Mouse (Mus musculus) stomach, embryonic 15.5 days (tissue): Measurements from ENCODE around the gene Birc3. TPM values are rescaled to one million over a fixed set of nuclear protein-coding genes. Genes with fewer than 3 reads are reported as not detected.
A peak's percentile ranks its signal among the peaks of the same experiment; 100 is the strongest.
"Not testable (repeated sequence)": the region's sequence is repeated elsewhere in the genome, so short reads cannot be mapped to it uniquely, and the experiment has no call there.

Source experiments
- ATAC-seq: fragments of 200-750 bp; cut with Nextera tagmentation; 2 replicates; pipeline ENCODE4 v1.8.0; 2017; ENCODE audit warnings: low read depth, moderate number of reproducible peaks, moderate TSS enrichment; ENCODE audit not compliant: insufficient read depth, low FRiP score
- H3K27ac ChIP-seq: fragments of 300-500 bp; sonication (generic); 2 replicates; pipeline ENCODE4 v1.5.1; 2015; ENCODE audit warnings: mild to moderate bottlenecking, inconsistent platforms
- H3K27me3 ChIP-seq: fragments of 300-500 bp; sonication (generic); replicated peaks from 2 replicates; pipeline ENCODE4 v1.6.1; 2015; ENCODE audit warnings: inconsistent platforms
- H3K36me3 ChIP-seq: fragments of 300-500 bp; sonication (generic); 2 replicates; pipeline ENCODE4 v1.6.1; 2015; ENCODE audit warnings: inconsistent platforms
- H3K4me1 ChIP-seq: fragments of 300-500 bp; sonication (generic); 2 replicates; pipeline ENCODE4 v1.6.1; 2015; ENCODE audit warnings: inconsistent platforms
- H3K4me2 ChIP-seq: fragments of 300-500 bp; sonication (generic); 2 replicates; pipeline ENCODE4 v1.6.1; 2015; ENCODE audit warnings: mild to moderate bottlenecking, inconsistent platforms
- H3K4me3 ChIP-seq: fragments of 300-500 bp; sonication (generic); replicated peaks from 2 replicates; pipeline ENCODE4 v1.5.1; 2015; ENCODE audit warnings: inconsistent platforms
- H3K9ac ChIP-seq: fragments of 300-500 bp; sonication (generic); 2 replicates; pipeline ENCODE4 v1.6.1; 2015; ENCODE audit warnings: inconsistent platforms
- H3K9me3 ChIP-seq: fragments of 300-500 bp; sonication (generic); 2 replicates; pipeline ENCODE4 v1.6.1; 2016; ENCODE audit warnings: inconsistent platforms
- WGBS: fragments of 180-500 bp; shearing (Covaris S2); methylation state at CpG from one replicate; pipeline ENCODE4 v1.1.7; 2015; 5-methylcytosine and 5-hydroxymethylcytosine counted together
- polyA plus RNA-seq: library from polyadenylated mRNA; unstranded; fragments of >200 nt; fragmentation: Nextera tagmentation; extraction: Ambion mirVana; gene quantifications from 2 replicates; pipeline ENCODE4 v1.2.1, GENCODE M21; 2015

Gene Birc3
- polyA plus RNA-seq, 1 experiment from 2014 or later: 9.6 TPM

DNA sequence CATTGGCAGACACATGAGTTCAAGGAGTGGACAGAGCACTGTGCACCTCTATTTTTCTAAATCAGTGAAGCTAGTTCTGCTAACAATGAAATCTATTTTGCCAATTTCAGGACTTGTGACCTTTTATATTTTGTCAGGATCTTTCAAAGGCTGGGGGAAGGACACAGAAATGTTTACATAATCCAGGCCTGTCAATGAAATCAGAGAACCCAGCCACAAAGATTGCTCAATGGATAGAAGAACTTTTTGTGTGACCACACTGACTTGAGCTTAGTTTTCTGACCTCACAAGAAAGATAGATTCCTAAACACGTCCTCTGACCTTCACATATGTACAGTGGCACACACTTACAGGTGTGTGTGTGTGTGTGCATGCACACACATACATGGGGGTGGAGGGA lies 18.2 kb upstream of the Birc3 start:
- ATAC-seq: no peak
- no peak overlapping the region for H3K4me2 ChIP-seq
- WGBS: 63% methylated on average over 1 of the region's 1 CpGs
- H3K9ac ChIP-seq: no peak overlapping the region
- H3K4me1 ChIP-seq: no peaks in the 10 kb centered on the region
- H3K9me3 ChIP-seq: no peaks in the 10 kb centered on the region
- no peaks in the 10 kb centered on the region for H3K36me3 ChIP-seq
- no peaks in the 10 kb centered on the region for H3K27me3 ChIP-seq
- no peak overlapping the region for H3K4me3 ChIP-seq
- H3K27ac ChIP-seq: no peak overlapping the region

DNA sequence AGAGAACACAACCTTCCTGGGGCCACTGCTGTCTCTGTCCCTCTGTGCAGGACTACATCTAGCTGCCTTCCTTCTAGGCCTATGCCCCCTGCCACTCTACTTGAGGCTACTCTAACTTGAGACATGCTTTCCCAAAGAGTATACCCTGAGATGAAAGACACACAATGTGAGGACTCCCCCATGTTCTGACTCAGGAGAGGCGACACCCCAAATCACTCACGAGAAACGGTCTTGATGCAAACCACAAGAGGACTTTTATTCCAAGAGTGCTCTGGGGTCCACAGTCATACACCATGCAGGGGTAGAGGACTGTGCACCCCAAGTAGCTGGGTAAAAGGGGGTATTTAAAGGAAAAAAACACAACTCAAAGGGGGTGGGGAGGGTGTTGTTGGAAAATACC lies 11.4 kb upstream of the Birc3 start:
- Histone ChIP-seq H3K9me3 (no peaks in the 10 kb centered on the region), H3K27ac (no peak overlapping the region), H3K9ac (no peak overlapping the region), H3K27me3 (no peaks in the 10 kb centered on the region), H3K36me3 (no peaks in the 10 kb centered on the region), H3K4me3 (no peak overlapping the region), H3K4me1 (no peaks in the 10 kb centered on the region), H3K4me2 (no peak overlapping the region)
- no peak for ATAC-seq
- WGBS: 97% methylated on average over 3 of the region's 3 CpGs

DNA sequence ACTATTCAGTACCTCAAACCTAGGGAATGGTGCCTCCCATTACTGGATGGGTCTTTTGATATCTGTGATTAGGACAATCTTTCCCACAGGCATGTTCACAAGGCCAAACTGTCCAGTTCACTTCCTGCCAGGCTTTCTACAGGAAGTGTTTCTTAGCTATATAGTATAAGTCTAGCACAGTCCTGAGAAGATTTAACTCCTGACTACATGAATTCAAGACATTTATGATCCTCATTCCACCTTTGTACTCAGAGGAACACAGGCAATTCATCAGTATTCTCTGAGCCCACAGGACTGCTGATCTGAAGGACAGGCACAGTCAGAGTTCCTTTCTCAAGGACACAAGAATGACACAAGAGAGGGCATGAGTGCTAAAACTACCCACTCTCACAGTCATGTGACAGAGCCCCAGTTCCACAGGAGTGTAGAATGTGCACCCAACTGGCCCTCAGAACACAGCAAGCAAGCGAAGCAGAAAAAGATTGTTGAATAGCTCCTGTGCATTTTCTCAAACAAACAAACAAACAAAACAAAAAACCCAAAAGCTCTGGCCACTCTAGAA lies 9.4 kb upstream of the Birc3 start:
- H3K27ac ChIP-seq: no peak overlapping the region
- no peak overlapping the region for H3K4me2 ChIP-seq
- ATAC-seq: no peak
- H3K9me3 ChIP-seq: no peaks in the 10 kb centered on the region
- 84% methylated on average over 1 of the region's 1 CpGs for WGBS
- no peaks in the 10 kb centered on the region for H3K36me3 ChIP-seq
- no peak overlapping the region for H3K4me3 ChIP-seq
- no peak overlapping the region for H3K9ac ChIP-seq
- H3K4me1 ChIP-seq: no peaks in the 10 kb centered on the region
- no peaks in the 10 kb centered on the region for H3K27me3 ChIP-seq

DNA sequence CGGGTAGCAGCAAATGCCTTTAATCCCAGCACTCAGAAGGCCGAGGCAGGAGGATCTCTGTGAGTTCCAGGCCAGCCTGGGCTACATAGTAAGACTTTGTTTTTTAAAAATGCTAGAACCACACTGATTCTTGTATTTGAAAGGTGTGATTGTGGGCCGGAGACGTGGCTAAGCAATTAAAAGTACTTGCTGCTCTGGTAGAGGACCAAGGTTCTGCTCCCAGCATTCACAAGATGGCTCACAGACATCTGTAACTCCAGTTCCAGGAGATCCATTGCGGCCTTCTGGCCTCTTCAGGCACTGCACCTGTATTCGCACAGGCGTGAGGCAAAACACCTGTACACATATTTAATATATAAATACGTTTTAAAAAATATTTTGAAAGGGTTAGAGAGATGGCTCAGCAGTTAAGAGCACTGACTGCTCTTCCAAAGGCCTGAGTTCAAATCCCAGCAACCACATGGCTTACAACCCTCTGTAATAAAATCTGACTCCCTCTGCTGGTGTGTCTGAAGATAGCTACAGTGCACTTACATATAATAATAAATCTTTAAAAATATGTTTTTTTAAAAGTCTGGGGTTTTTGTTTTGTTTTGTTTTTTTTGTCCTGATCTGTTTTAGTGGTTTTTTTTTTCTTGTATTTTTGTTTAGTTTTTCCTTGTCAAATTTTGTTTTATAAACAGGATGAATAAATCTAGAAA lies 675 bp upstream of the Birc3 start:
- Histone ChIP-seq H3K9ac (no peak overlapping the region), H3K36me3 (no peaks in the 10 kb centered on the region), H3K4me3 (no peak overlapping the region), H3K27ac (no peak overlapping the region), H3K27me3 (no peaks in the 10 kb centered on the region), H3K9me3 (no peaks in the 10 kb centered on the region), H3K4me1 (no peaks in the 10 kb centered on the region; the same call in 1 of the 2 replicates), H3K4me2 (peak overlapping the region; percentile 86; the same call in 1 of the 2 replicates)
- ATAC-seq: no peak
- WGBS: 92% methylated on average over 8 of the region's 8 CpGs

DNA sequence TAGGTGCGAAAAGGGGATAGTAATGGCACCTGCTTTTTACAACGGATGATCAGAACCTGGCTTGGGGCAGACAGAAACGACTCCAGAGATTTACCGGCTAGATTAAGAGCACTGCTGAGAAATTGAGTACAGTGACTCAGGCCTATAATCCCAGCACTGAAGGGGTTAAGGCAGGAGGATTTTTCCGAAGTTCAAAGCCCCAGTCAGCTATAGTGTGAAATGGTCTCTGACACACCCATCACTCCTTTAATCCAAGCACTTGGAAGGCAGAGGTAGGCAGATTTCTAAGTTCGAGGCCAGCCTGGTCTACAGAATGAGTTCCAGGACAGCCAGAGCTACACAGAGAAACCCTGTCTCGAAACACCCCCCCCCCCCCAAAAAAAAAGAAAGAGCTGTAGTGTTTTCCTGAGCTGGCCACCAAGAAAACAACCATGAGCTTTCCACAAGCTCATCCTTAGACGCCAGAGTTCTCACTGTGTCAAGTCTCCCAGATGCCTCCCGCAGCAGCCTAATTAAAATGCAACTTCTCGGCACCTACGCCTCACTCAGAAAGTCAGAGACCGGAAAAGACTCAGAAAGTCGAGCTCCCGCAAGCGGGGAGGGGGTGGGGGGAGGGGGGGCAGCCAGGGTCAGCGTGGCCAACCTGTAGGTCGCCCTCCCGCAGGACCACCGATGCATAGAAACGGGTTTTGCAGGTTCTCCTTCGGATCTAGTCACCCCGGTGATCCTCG lies 777 bp downstream of the Birc3 start:
- Histone ChIP-seq H3K27ac (peak overlapping the region; percentile 80), H3K27me3 (no peaks in the 10 kb centered on the region), H3K4me3 (peak overlapping the region; percentile 62), H3K4me2 (peak overlapping the region; percentile 86), H3K9me3 (no peaks in the 10 kb centered on the region), H3K4me1 (no peaks in the 10 kb centered on the region; the same call in 1 of the 2 replicates), H3K9ac (peak overlapping the region; percentile 58; the same call in 1 of the 2 replicates), H3K36me3 (peaks cover 4% of the 10 kb centered on the region; the same call in 1 of the 2 replicates)
- 0 out of 2 replicates have a peak, but pooled peaks have one; percentile 2 for ATAC-seq
- WGBS: 17% methylated on average over 22 of the region's 23 CpGs

DNA sequence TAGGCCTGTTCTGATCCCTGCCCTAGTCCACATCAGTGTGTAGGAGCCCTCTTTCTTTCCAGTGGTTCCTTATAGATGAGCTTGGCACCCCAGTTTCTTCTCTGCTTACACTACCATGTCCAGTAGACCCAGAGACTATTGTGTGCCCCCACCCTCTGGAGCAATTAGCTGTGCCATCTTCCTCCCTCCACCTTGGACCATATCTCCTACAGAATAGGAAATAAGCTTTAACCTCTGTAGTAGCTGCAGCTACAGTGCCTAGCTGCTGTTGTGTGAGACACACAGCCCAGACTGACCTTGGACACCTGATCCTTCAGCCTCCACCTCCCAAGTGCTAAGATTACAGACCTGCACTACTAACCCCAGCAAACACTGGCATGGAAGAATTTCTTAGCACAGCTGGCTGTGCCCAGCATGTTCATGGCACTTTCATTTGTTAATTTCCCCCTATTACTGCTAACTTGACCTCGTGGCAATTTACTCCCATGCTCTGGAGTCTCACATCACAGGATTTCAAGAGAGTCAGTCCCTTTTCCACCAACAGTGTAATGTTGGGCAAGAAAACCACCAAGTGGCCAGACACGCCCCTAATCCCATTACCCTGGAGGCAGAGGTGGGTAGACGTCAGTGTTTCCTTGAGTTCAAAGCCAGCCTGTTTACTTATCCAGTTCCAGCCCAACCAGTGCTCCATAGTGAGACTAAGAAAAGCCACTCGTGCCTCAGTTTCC lies 1.5 kb downstream of the Birc3 start:
- Histone ChIP-seq H3K9ac (no peak overlapping the region), H3K27me3 (no peaks in the 10 kb centered on the region), H3K9me3 (no peaks in the 10 kb centered on the region), H3K4me3 (peak overlapping the region; percentile 62), H3K27ac (peak overlapping the region; percentile 14; the same call in 1 of the 2 replicates), H3K36me3 (peaks cover 5% of the 10 kb centered on the region; the same call in 1 of the 2 replicates), H3K4me2 (peak overlapping the region; percentile 86), H3K4me1 (no peaks in the 10 kb centered on the region; the same call in 1 of the 2 replicates)
- 59% methylated on average over 4 of the region's 4 CpGs for WGBS
- no peak for ATAC-seq

DNA sequence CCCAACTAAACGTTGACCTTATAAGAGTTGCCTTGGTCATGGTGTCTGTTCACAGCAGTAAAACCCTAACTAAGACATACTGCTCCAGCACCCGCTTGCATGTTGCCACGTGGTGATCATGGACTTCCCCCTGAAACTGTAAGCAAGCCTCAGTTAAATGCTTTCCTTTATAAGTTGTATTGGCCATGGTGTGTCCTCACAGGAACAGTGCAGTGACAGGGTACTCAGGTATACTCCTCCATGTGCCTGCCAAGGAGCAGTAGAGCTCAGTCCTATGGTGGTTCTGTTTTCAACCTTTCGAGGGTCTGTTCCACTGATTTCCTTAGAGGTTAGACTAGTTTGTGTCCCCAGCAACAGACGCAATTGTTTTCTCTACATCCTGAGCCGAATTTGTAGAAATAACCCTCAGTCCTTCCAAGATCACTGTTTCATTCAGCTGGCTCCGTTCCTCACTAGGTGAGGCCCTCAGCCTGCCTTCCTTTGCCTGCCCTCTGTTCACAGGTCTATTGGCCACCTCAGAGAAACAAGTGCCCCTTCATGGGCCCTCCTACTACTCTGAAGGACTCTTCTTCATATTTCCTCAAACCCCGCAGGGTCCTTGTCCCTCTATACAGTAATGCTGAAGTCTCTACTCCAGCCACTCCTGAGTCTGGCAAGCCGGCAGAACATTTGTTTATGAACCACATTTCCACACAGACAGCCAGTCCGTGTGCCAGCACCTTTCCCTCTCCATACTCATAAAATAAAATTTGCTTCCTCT lies 2.2 kb downstream of the Birc3 start:
- Histone ChIP-seq H3K4me2 (peak overlapping the region; percentile 10; the same call in 1 of the 2 replicates), H3K9me3 (no peaks in the 10 kb centered on the region), H3K27me3 (no peaks in the 10 kb centered on the region), H3K27ac (no peak overlapping the region), H3K4me1 (no peaks in the 10 kb centered on the region; the same call in 1 of the 2 replicates), H3K9ac (no peak overlapping the region), H3K36me3 (peaks cover 5% of the 10 kb centered on the region; the same call in 1 of the 2 replicates), H3K4me3 (no peak overlapping the region)
- no peak for ATAC-seq
- WGBS: 84% methylated on average over 10 of the region's 10 CpGs

DNA sequence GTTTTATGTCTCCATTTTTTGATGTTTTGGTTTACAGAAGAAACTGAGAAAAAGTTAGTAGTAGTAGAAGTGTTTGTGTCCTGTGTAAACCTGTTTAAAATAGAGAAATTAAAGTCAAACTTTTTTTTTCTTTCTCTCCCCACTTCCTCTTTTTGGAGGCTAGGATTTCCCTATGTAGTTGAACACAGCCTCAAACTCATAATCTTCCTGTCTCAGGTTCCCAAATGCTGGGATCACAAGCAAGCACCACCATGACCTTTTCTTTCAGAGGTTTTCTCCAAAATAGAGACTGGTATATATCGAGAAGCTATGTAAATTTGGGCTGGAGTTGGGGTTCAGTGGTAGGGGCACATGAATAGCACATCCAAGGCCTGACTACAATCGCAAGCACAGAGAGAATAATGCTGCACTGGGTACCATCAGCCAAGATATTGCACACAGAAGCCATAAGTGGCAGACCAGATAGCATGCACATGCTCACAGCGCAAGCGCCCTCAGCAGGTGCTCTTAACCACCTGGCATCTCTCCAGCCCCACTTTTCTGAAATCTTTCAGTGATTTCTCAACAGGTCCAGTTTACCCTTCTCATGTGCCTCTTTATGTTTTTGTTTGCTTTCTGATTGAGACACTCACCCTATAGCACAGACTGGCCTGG lies 4.0 kb downstream of the Birc3 start:
- Histone ChIP-seq H3K4me3 (no peak overlapping the region), H3K27ac (no peak overlapping the region), H3K4me2 (no peak overlapping the region), H3K9ac (no peak overlapping the region), H3K36me3 (peaks cover 5% of the 10 kb centered on the region; the same call in 1 of the 2 replicates), H3K9me3 (no peaks in the 10 kb centered on the region), H3K4me1 (no peaks in the 10 kb centered on the region; the same call in 1 of the 2 replicates), H3K27me3 (no peaks in the 10 kb centered on the region)
- 78% methylated on average over 4 of the region's 4 CpGs for WGBS
- no peak for ATAC-seq

DNA sequence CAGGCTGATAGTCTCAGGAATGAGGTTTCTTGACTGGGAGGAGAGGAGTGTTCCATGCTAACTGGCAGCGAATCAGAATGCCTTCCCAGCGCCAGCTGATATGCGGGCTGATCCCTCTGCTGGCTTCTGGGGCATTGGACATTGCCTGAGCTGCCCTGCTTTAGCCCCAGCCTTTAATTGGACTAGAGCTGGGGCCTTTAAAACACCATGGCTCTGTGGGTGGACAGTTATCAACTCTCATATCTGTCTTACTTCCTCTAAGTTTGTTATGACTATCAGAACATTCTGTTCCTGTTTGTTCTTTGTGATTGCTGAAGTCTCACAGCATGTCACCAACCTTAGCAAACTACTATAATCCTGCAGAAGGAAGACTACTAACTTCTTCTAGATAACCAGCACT lies 5.0 kb downstream of the Birc3 start:
- Histone ChIP-seq H3K27ac (no peak overlapping the region), H3K9ac (no peak overlapping the region), H3K9me3 (no peaks in the 10 kb centered on the region), H3K4me3 (no peak overlapping the region), H3K4me1 (no peaks in the 10 kb centered on the region; the same call in 1 of the 2 replicates), H3K4me2 (no peak overlapping the region), H3K36me3 (peaks cover 5% of the 10 kb centered on the region; the same call in 1 of the 2 replicates), H3K27me3 (no peaks in the 10 kb centered on the region)
- ATAC-seq: no peak
- 91% methylated on average over 3 of the region's 3 CpGs for WGBS

DNA sequence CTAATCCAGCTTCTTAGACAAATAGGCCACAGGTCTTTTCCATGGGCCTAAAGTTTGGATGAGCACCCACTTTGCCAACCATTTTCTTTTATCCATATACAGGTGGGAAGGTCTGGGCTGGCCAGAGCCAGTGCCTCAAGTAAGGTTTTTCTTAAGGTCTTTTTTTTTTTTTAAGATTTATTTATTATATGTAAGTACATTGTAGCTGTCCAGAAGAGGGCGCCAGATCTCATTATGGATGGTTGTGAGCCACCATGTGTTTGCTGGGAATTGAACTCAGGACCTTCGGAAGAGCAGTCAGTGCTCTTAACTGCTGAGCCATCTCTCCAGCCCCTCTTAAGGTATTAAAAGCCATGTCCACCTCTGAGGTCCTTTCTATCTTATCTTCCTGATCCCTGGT lies 6.0 kb downstream of the Birc3 start:
- 86% methylated on average over 2 of the region's 2 CpGs for WGBS
- H3K4me1 ChIP-seq, H3K4me2 ChIP-seq, H3K9me3 ChIP-seq, H3K27me3 ChIP-seq, H3K27ac ChIP-seq, H3K9ac ChIP-seq, ATAC-seq, H3K4me3 ChIP-seq, H3K36me3 ChIP-seq: not testable (repeated sequence)

DNA sequence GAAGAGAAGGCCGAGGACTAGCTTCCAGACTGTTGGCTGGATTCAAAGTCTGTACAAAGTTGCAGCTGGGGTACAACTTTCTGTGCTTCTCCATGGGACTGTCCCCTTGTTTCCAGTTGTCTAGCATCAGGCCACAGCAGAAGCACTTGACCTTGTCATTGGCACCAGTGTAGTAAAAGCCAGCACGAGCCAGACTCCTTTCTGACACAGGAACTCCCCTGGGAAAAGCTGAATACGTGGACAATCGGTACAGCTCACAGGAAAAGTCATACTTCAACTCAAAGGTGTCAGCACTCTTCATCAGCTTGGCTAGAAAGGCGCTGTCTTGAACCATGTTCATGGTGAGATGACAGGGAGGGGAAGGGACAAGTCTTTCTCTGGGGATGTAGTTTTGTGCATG lies 12.0 kb downstream of the Birc3 start:
- no peaks in the 10 kb centered on the region for H3K27me3 ChIP-seq
- WGBS: 89% methylated on average over 5 of the region's 5 CpGs
- H3K36me3 ChIP-seq: no peaks in the 10 kb centered on the region
- H3K4me3 ChIP-seq: no peak overlapping the region
- H3K4me2 ChIP-seq: no peak overlapping the region
- H3K9ac ChIP-seq: no peak overlapping the region
- no peak overlapping the region for H3K27ac ChIP-seq
- ATAC-seq: no peak
- H3K4me1 ChIP-seq: no peaks in the 10 kb centered on the region
- H3K9me3 ChIP-seq: no peaks in the 10 kb centered on the region
